Mouse (Mus musculus): ENCODE data around the gene Steap1.

The Steap1 gene

GRCm38 (mm10) chr5:5688228-5688627, 60.9 kb downstream of the Steap1 start:
- in situ Hi-C loops (cut with MboI, MseI): no loop called here

GRCm38 (mm10) chr5:5686973-5687372, 62.2 kb downstream of the Steap1 start:
- in situ Hi-C loops (cut with MboI, MseI): no loop called here

Data from T-helper 17 cell (primary cell).